Mouse (Mus musculus) olfactory bulb, adult 2 months (tissue): ENCODE data around the gene Ttyh3. TPM values are rescaled to one million over a fixed set of nuclear protein-coding genes. Genes with fewer than 3 reads are reported as not detected.

Experiments used
- H3K27ac ChIP-seq: fragments of 200-500 bp; 2 replicates; pipeline ENCODE4 v1.5.1; 2012; ENCODE audit warnings: low read depth, low read length; ENCODE audit not compliant: insufficient read depth
- H3K4me1 ChIP-seq: fragments of 200-500 bp; 2 replicates; pipeline ENCODE4 v1.6.1; 2012; ENCODE audit warnings: low read length; ENCODE audit not compliant: control insufficient read depth, insufficient read depth
- H3K4me3 ChIP-seq: fragments of 200-500 bp; 2 replicates; pipeline ENCODE4 v1.5.1; 2012; ENCODE audit warnings: mild to moderate bottlenecking, low read depth, low read length, moderate library complexity; ENCODE audit not compliant: insufficient read depth
- CTCF ChIP-seq: fragments of 200-500 bp; IDR thresholded peaks from 2 replicates; pipeline ENCODE4 v1.5.1; 2012; ENCODE audit warnings: low read depth, mild to moderate bottlenecking, low read length, moderate library complexity; ENCODE audit not compliant: insufficient read depth
- POLR2A ChIP-seq: fragments of 200-500 bp; IDR thresholded peaks from 2 replicates; pipeline ENCODE4 v1.6.1; 2012; ENCODE audit warnings: mild to moderate bottlenecking, low read depth, low read length, moderate library complexity; ENCODE audit not compliant: insufficient read depth
- WGBS: fragments of 180-500 bp; shearing (Covaris S2); methylation state at CpG from one replicate; pipeline ENCODE4 v1.1.7; 2018; 5-methylcytosine and 5-hydroxymethylcytosine counted together
- polyA plus RNA-seq: library from polyadenylated mRNA; stranded (reverse); fragments of >200 nt; gene quantifications from 2 replicates; pipeline ENCODE4 v1.2.4, GENCODE M21; 2012; ENCODE audit warnings: low replicate concordance; ENCODE audit not compliant: missing spikeins, insufficient read depth, insufficient read length

The Ttyh3 gene
- polyA plus RNA-seq, 1 experiment: not detected

DNA sequence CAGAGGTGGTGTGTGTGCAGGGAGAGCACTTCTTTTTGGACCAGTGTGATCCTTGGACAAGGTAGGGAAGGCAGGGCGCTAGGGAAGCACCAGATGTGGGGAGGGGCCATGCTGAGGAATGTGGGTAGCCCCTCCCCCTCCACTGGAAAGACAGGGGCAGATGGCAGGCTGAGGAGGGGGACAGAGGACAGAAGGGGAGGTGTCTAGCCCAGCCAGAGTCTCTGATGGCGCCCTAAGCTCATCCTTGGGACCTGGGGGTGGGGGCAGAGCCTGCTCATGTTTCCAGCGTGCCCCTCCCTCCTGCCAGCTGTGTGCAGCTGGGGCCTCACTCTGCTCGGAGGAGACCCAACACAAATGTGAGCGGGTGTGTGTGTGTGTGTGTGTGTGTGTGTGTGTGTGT lies 67.3 kb downstream of the Ttyh3 start:
- WGBS: 59% methylated on average over 5 of the region's 5 CpGs

DNA sequence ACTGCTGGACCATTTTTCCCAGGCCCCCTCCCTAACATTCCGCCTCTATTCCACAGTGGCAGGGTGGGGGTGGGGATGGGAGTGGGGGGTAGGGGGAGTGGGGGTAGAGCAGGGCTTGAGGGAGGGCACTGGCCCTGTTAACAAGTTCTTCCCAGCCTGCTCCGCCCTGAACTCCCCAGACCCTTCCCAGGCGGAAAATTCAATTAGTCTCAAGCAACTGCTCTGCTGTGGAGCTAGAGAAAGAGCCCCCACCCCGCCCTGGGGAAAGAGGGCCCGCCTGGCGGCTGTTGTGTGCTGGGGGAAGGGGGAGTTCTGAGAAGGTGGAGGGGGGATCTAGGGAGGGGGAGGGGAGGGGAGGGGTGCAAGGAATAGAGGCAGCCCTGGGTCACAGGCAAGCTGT lies 69.1 kb downstream of the Ttyh3 start:
- Histone ChIP-seq H3K4me3 (no peak overlapping the region), H3K4me1 (peaks cover 9% of the 10 kb centered on the region; the same call in 1 of the 2 replicates)

More for the DNA sequence above, 67.3 kb downstream of the Ttyh3 start:
- no peak overlapping the region for H3K27ac ChIP-seq
- TF ChIP-seq POLR2A (no peak), CTCF (no peak)
- peaks cover 9% of the 10 kb centered on the region; the same call in 1 of the 2 replicates for H3K4me1 ChIP-seq
- H3K4me3 ChIP-seq: no peak overlapping the region

GRCm38 (mm10) chr5:140579221-140579620 lies 69.6 kb downstream of the Ttyh3 start:
- no peak for TF ChIP-seq POLR2A
- no peak for TF ChIP-seq CTCF
- Histone ChIP-seq H3K4me1 (peaks cover 9% of the 10 kb centered on the region; the same call in 1 of the 2 replicates), H3K27ac (no peak overlapping the region), H3K4me3 (no peak overlapping the region)
- WGBS: 69% methylated on average over 9 of the region's 9 CpGs

More for the DNA sequence above, 69.1 kb downstream of the Ttyh3 start:
- no peak overlapping the region for H3K27ac ChIP-seq
- 45% methylated on average over 6 of the region's 6 CpGs for WGBS
- TF ChIP-seq CTCF: no peak

GRCm38 (mm10) chr5:140575381-140575866 lies 73.4 kb downstream of the Ttyh3 start:
- TF ChIP-seq POLR2A: no peak
- no peak for TF ChIP-seq CTCF
- H3K4me1 ChIP-seq: peaks cover 13% of the 10 kb centered on the region
- WGBS: 87% methylated on average over 5 of the region's 5 CpGs
- no peak overlapping the region for H3K4me3 ChIP-seq
- H3K27ac ChIP-seq: no peak overlapping the region

DNA sequence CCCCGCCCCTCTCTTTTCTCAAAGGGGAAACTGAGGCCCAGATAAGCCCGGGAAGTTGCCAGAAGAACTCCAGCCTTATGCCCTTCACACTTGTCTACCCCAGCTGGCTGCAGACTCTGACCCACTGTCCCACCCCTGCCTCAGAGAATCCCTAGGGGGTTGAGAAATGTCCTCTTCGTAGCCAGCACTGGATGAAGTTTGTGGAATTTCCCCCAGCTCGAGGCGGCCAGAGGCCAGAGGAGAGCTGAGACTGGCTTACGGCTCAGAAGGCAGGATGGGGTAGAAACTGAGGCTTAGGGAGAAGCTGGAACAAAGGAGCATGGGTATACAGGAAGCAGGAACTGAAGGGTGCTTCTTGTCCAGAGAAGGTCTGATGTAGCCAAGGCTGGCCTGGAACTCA lies 76.2 kb downstream of the Ttyh3 start:
- TF ChIP-seq POLR2A (no peak), CTCF (no peak)
- 90% methylated on average over 6 of the region's 6 CpGs for WGBS

DNA sequence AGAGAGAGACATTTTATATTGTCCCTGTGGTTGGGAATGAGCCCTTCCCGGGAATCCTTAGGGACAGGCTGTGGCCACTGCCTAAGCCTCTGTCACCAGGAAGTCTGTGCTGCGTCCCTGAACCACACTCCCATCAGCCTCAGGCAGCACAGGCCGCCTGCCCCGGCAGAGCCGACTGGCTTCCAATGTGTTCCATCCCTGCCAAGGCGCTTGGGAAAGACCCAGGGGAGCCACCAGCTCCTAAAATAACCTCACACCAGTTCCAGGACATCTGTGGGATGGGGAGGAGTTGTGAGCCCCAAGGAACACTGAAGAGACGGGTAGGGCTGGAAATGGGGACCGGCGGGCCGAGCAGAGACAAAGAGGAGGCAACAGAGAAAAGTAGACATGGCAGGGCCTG lies 77.2 kb downstream of the Ttyh3 start:
- WGBS: 45% methylated on average over 10 of the region's 10 CpGs
- no peak overlapping the region for H3K4me3 ChIP-seq

More for the DNA sequence above, 76.2 kb downstream of the Ttyh3 start:
- H3K4me1 ChIP-seq: peaks cover 13% of the 10 kb centered on the region
- H3K4me3 ChIP-seq: no peak overlapping the region
- H3K27ac ChIP-seq: no peak overlapping the region

GRCm38 (mm10) chr5:140571201-140571600 lies 77.6 kb downstream of the Ttyh3 start:
- no peak overlapping the region for H3K4me3 ChIP-seq
- TF ChIP-seq POLR2A (no peak), CTCF (no peak)
- no peak overlapping the region for H3K27ac ChIP-seq
- peaks cover 20% of the 10 kb centered on the region for H3K4me1 ChIP-seq
- whole genome bisulfite sequencing: 85% methylated on average over 4 of the region's 4 CpGs

More for the DNA sequence above, 77.2 kb downstream of the Ttyh3 start:
- Histone ChIP-seq H3K27ac (no peak overlapping the region), H3K4me1 (peaks cover 19% of the 10 kb centered on the region)
- TF ChIP-seq POLR2A: no peak
- no peak for TF ChIP-seq CTCF

Other genes starting within 250 kb of the Ttyh3 start
- gene Eif3b, start 229.7 kb downstream of the Ttyh3 start, polyA plus RNA-seq: not detected in 2 replicates
- gene Gm4869, start 203.4 kb downstream of the Ttyh3 start, polyA plus RNA-seq: not detected in 2 replicates
- not detected in 2 replicates for gene Chst12, start 143.5 kb downstream of the Ttyh3 start, polyA plus RNA-seq
- gene Grifin, start 84.0 kb downstream of the Ttyh3 start, polyA plus RNA-seq: not detected in 2 replicates
- not detected in 2 replicates for gene Lfng, start 41.7 kb downstream of the Ttyh3 start, polyA plus RNA-seq
- gene Iqce, start 53.3 kb upstream of the Ttyh3 start, polyA plus RNA-seq: not detected in 2 replicates
- not detected in 2 replicates for gene Brat1, start 56.0 kb upstream of the Ttyh3 start, polyA plus RNA-seq
- not detected in 2 replicates for gene Amz1, start 75.1 kb upstream of the Ttyh3 start, polyA plus RNA-seq
- not detected in 2 replicates for gene Gna12, start 181.4 kb upstream of the Ttyh3 start, polyA plus RNA-seq